Mouse (Mus musculus) heart, postnatal 36 days (tissue): ENCODE data around the gene Trmt1. TPM values are rescaled to one million over a fixed set of nuclear protein-coding genes. Genes with fewer than 3 reads are reported as not detected.
"Not testable (repeated sequence)": the region's sequence is repeated elsewhere in the genome, so short reads cannot be mapped to it uniquely, and the experiment has no call there.

ENCODE experiments used
- DNase-seq, 2 experiments: peaks; one replicate each; pipeline ENCODE4 v3.0.0; 2021 to 2022
- intact Hi-C: fragments of 180-260 bp; cut with DNase I; formaldehyde crosslinking; loops from one replicate; pipeline ENCODE4 v1.15.1; 2025
- total RNA-seq, 2 experiments: library from RNA; stranded (reverse); gene quantifications; 2 replicates each; pipeline ENCODE4 v1.2.3; 2021

Gene Trmt1
- total RNA-seq, 2 experiments from 2014 or later = 36.1 to 39.2 TPM

GRCm38 (mm10) chr8:84657680-84658079 is 28.4 kb upstream of the Trmt1 start:
- intact Hi-C loops = no loop called here
- DNase-seq = no peak

- intact Hi-C loops = no loop called here
- DNase-seq = no peak
These were observed 27.2 kb upstream of the Trmt1 start for GRCm38 (mm10) chr8:84658951-84659350.

- intact Hi-C loops = loop anchor here (5.0 kb wide), 2 partner anchors 317 to 458 kb away; partner anchors contain the start of gene Junb
- peak; percentile 72 to 79 for DNase-seq
These were observed 25.9 kb upstream of the Trmt1 start for GRCm38 (mm10) chr8:84659936-84660818.

GRCm38 (mm10) chr8:84660819-84661457 is 25.2 kb upstream of the Trmt1 start:
- intact Hi-C loops = loop anchor here (5.0 kb wide), 2 partner anchors 316 to 459 kb away; partner anchors contain the start of gene Junb
- peak; percentile 61 to 63 for DNase-seq

GRCm38 (mm10) chr8:84661458-84661871 is 24.6 kb upstream of the Trmt1 start:
- intact Hi-C loops = loop anchor here (5.0 kb wide), 2 partner anchors 316 to 459 kb away; partner anchors contain the start of gene Junb
- peak; percentile 92 to 93 for DNase-seq

- intact Hi-C loops = loop anchor here (5.0 kb wide), 2 partner anchors 315 to 460 kb away; partner anchors contain the start of gene Junb
- peak in 1 of 2 experiments; percentile 60 for DNase-seq
These were observed 24.0 kb upstream of the Trmt1 start for GRCm38 (mm10) chr8:84661961-84662571.

GRCm38 (mm10) chr8:84662581-84663065 is 23.5 kb upstream of the Trmt1 start, which contains the start of gene Ier2:
TSS of gene Ier2 (minus strand) at chr8:84662852.
- DNase-seq = peak; percentile 96 to 98
- intact Hi-C loops = loop anchor here (5.0 kb wide), 2 partner anchors 315 to 460 kb away; partner anchors contain the start of gene Junb

- intact Hi-C loops = loop anchor here (2.0 to 5.0 kb wide), 4 partner anchors 23 to 461 kb away; partner anchors contain the start of genes Junb, Nacc1 and Trmt1
- peak; percentile 98 for DNase-seq
These were observed 22.4 kb upstream of the Trmt1 start for GRCm38 (mm10) chr8:84663483-84664327.

GRCm38 (mm10) chr8:84664566-84665384 is 21.3 kb upstream of the Trmt1 start:
- intact Hi-C loops = loop anchor here (2.0 to 5.0 kb wide), 4 partner anchors 22 to 462 kb away; partner anchors contain the start of genes Junb, Nacc1 and Trmt1

GRCm38 (mm10) chr8:84665385-84665893 is 20.7 kb upstream of the Trmt1 start:
- intact Hi-C loops = loop anchor here (2.0 kb wide), 2 partner anchors 21 to 33 kb away; partner anchors contain the start of genes Nacc1 and Trmt1
- DNase-seq = no peak

More at GRCm38 (mm10) chr8:84664566-84665384, 21.3 kb upstream of the Trmt1 start:
- peak; percentile 73 to 79 for DNase-seq

- DNase-seq = no peak
- intact Hi-C loops = no loop called here
These were observed 18.0 kb upstream of the Trmt1 start for GRCm38 (mm10) chr8:84668081-84668480.

GRCm38 (mm10) chr8:84668731-84669485 is 17.2 kb upstream of the Trmt1 start:
- no peak for DNase-seq
- intact Hi-C loops = no loop called here

GRCm38 (mm10) chr8:84670295-84671006 is 15.7 kb upstream of the Trmt1 start:
- DNase-seq, intact Hi-C loops: not testable (repeated sequence)

GRCm38 (mm10) chr8:84677305-84677704 is 8.8 kb upstream of the Trmt1 start:
- intact Hi-C loops = no loop called here
- DNase-seq = no peak

GRCm38 (mm10) chr8:84681476-84681875 is 4.6 kb upstream of the Trmt1 start:
- no peak for DNase-seq
- intact Hi-C loops = no loop called here

- intact Hi-C loops = no loop called here
- DNase-seq = no peak
These were observed 3.9 kb upstream of the Trmt1 start for GRCm38 (mm10) chr8:84682257-84682656.

- DNase-seq = no peak
- intact Hi-C loops = no loop called here
These were observed 1.6 kb upstream of the Trmt1 start for GRCm38 (mm10) chr8:84684537-84684936.
